Mouse (Mus musculus) hindbrain, embryonic 14.5 days (tissue): ENCODE results near the gene Ada. TPM values are rescaled to one million over a fixed set of nuclear protein-coding genes. Genes with fewer than 3 reads are reported as not detected.
A peak's percentile ranks its signal among the peaks of the same experiment; 100 is the strongest.
"Not testable (repeated sequence)": the region's sequence is repeated elsewhere in the genome, so short reads cannot be mapped to it uniquely, and the experiment has no call there.

Experiments
- ATAC-seq: fragments of 200-750 bp; cut with Nextera tagmentation; 2 replicates; pipeline ENCODE4 v1.8.0; 2017; ENCODE audit warnings: moderate number of reproducible peaks, mild to moderate bottlenecking, moderate TSS enrichment, moderate library complexity; ENCODE audit not compliant: low FRiP score
- DNase-seq: peaks from one replicate; pipeline ENCODE4 v3.0.0-alpha.2; 2015; ENCODE audit warnings: low spot score
- H3K27ac ChIP-seq: fragments of 300-500 bp; sonication (generic); 2 replicates; pipeline ENCODE4 v1.5.1; 2014; ENCODE audit warnings: mild to moderate bottlenecking, moderate library complexity
- H3K27me3 ChIP-seq: fragments of 300-500 bp; sonication (generic); 2 replicates; pipeline ENCODE4 v1.6.1; 2014; ENCODE audit warnings: mild to moderate bottlenecking, low read length, mixed read lengths; ENCODE audit not compliant: control insufficient read depth, insufficient read depth
- H3K36me3 ChIP-seq: fragments of 300-500 bp; sonication (generic); replicated peaks from 2 replicates; pipeline ENCODE4 v1.6.1; 2014; ENCODE audit not compliant: control insufficient read depth, insufficient read depth
- H3K4me1 ChIP-seq: fragments of 300-500 bp; sonication (generic); replicated peaks from 2 replicates; pipeline ENCODE4 v1.6.1; 2014; ENCODE audit warnings: antibody characterized with exemption, low read length, mixed read lengths; ENCODE audit not compliant: control insufficient read depth, insufficient read depth
- H3K4me2 ChIP-seq: fragments of 300-500 bp; sonication (generic); replicated peaks from 2 replicates; pipeline ENCODE4 v1.6.1; 2014; ENCODE audit warnings: mild to moderate bottlenecking, moderate library complexity
- H3K4me3 ChIP-seq: fragments of 300-500 bp; sonication (generic); replicated peaks from 2 replicates; pipeline ENCODE4 v1.5.1; 2014; ENCODE audit warnings: mild to moderate bottlenecking, low read length
- H3K9ac ChIP-seq: fragments of 300-500 bp; sonication (generic); 2 replicates; pipeline ENCODE4 v1.6.1; 2014
- H3K9me3 ChIP-seq: fragments of 300-500 bp; sonication (generic); 2 replicates; pipeline ENCODE4 v1.6.1; 2016; ENCODE audit warnings: low read length; ENCODE audit not compliant: control insufficient read depth
- WGBS: fragments of 180-500 bp; shearing (Covaris S2); extraction: QIAGEN DNeasy Blood & Tissue Kit; methylation state at CpG from one replicate; pipeline ENCODE4 v1.1.7; 2014; 5-methylcytosine and 5-hydroxymethylcytosine counted together
- polyA plus RNA-seq: library from polyadenylated mRNA; unstranded; fragments of >200 nt; fragmentation: Nextera tagmentation; extraction: Ambion mirVana; gene quantifications from 2 replicates; pipeline ENCODE4 v1.2.1, GENCODE M21; 2014

Gene Ada
- polyA plus RNA-seq, 1 experiment from 2014 or later = 3.0 TPM

DNA sequence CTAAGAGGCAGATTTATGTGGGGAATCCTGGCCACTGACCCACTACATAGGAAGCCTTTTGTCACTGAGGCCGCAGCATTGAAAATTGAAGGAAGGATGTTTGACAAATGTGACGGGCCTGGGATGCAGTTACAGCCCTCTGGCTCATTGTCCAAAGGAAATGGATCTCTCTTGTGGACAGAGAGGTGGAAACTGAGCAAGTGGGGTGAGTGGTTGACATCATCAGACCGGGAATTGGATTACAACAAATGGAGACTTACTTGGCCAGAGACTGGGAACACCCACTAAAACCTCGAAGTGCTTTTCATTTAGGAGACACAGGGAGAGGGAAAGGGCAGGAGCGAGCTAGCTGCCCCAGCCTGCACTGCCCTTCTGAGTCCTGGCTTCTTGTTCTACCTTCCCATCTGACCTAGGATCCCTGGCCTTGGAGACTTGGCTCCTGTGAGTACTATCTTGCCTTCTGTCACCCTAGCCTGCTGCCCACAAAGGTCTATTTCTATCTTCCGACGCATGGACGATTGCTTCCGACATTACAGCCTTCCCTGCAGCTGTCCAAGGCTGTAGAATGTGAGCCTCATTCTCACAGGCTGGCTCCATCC lies 56.2 kb downstream of the Ada start:
- no peak overlapping the region for H3K4me2 ChIP-seq
- H3K36me3 ChIP-seq = no peaks in the 10 kb centered on the region
- peaks cover 11% of the 10 kb centered on the region; the same call in 1 of the 2 replicates for H3K4me1 ChIP-seq
- DNase-seq (no peak), ATAC-seq (no peak)
- 68% methylated on average over 9 of the region's 9 CpGs for WGBS
- H3K9ac ChIP-seq = no peak overlapping the region
- H3K9me3 ChIP-seq = no peaks in the 10 kb centered on the region
- H3K4me3 ChIP-seq = no peak overlapping the region
- H3K27ac ChIP-seq = peak overlapping the region; percentile 67; the same call in 1 of the 2 replicates
- H3K27me3 ChIP-seq = no peaks in the 10 kb centered on the region

DNA sequence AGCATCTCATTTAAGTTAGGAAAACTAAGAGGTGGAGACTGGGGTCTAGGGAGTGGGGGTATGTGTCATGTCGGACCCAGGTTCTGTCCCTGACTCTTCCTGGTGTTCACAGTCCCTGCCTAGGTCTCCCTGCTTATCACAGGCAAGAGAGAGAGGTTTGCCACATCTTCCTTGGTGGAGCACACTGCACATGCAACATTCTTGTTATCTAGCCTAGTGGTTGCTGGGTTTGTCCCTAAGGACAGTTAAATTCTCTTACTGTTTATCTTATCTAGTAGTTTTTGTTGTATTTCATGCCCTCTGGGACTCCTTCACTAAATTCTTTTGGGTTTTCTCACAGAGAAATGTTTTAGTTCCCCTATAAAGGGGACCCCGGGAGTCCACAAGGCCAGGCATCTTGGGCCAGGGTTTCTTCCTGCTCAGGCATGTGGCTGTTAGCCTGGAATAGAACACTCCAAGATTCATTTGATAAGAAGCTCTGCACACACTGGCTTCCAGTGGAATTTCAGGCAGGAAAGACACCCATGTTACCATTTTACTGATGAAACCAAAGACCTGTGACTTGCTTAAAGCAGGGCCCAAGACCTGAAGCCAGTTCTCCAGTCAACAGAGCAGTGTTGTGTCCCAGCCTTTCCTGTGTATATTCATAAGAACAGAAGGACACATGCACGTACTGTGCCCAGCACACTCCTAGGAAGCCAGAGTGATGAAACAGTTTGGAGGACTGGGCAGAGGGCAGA lies 57.0 kb downstream of the Ada start:
- WGBS = 79% methylated on average over 3 of the region's 3 CpGs

DNA sequence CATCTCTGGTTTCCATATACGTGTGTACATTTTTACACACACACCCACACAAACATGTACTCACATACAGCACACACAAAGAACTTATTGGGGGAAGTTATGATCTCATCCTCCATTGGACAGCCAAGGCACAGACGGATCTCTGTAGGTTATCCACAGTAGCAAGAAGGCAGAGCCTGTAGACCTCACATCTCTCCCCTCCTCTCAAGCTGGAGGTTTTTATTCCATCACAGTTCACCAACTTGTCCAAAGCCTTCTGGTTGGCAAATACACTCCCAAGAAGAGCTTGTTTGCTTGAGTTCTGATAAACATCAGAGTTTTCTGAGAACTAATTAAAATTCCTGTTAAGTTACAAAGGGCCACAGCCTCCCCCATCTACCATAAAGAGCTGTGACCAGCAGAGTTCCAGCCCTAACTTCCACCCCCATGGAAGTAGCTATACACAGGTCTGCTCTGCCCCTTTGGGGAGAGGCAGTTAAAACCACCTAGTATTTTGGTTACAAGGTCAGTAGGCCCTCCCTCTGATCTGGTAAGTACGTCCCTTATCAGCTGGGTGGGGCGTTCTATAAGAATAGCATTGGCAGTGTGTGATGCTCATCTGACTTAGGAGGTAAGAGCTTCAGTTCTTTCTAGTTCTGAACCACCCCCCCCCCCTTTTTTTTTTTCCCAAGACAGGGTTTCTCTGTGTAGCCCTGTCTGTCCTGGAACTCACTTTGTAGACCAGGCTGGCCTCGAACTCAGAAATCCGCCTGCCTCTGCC lies 58.0 kb downstream of the Ada start:
- no peak for ATAC-seq
- peaks cover 11% of the 10 kb centered on the region; the same call in 1 of the 2 replicates for H3K4me1 ChIP-seq
- 93% methylated on average over 6 of the region's 6 CpGs for WGBS

More for the DNA sequence above, 57.0 kb downstream of the Ada start:
- no peak overlapping the region for H3K4me2 ChIP-seq
- H3K9ac ChIP-seq = no peak overlapping the region
- H3K27me3 ChIP-seq = no peaks in the 10 kb centered on the region
- no peaks in the 10 kb centered on the region for H3K36me3 ChIP-seq
- peak overlapping the region; percentile 67; the same call in 1 of the 2 replicates for H3K27ac ChIP-seq
- H3K9me3 ChIP-seq = no peaks in the 10 kb centered on the region
- DNase-seq (no peak), ATAC-seq (no peak)
- peaks cover 11% of the 10 kb centered on the region; the same call in 1 of the 2 replicates for H3K4me1 ChIP-seq
- H3K4me3 ChIP-seq = no peak overlapping the region

DNA sequence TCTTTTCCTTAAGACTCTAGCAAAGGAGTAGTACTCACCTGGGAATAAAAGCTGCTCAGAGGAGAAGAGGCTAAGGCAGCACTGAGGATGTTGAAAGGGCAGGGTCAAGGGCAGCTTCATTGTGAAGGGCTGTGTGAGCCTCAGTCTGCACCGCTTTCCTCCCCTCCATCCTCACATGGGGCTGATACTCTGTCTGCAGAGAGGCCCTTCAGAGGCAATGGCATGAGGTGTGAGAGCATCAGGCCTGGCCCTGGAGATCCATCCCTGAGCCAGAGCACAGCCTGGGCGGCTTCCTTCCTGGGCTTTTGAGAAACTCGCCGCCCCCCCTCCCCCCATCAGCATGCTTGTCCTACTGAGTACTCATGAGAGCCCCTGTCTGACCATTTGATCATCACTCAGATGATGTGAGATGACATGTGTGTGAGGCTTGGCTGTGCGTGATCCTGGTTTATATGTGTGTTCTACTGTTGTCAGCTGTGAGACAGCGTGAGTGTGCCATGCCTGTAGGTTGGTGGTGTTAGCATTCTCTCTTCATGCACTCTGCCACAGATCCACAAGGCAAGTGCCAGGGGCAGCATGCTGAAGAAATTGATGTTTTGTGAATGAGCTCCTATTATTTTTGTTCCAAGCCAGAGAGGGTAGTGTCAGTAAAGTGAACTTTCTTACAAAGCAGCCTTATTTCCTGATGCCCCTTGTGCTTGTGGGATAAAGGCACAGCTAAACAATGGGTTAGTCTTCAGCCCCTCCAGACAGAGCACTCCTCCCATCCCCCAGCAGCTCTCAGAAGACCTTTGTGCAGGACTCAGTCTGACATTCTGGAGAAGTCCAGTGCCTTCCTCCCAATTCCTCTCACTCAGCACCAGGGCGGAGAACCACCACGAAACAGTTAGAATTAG lies 59.4 kb downstream of the Ada start:
- H3K4me1 ChIP-seq = peaks cover 13% of the 10 kb centered on the region; the same call in 1 of the 2 replicates
- no peak for DNase-seq
- no peak; the same call in 1 of the 2 replicates for ATAC-seq
- peak overlapping the region; percentile 47; the same call in 1 of the 2 replicates for H3K27ac ChIP-seq
- peak overlapping the region; percentile 3; the same call in 1 of the 2 replicates for H3K9ac ChIP-seq
- H3K9me3 ChIP-seq = no peaks in the 10 kb centered on the region
- H3K4me2 ChIP-seq = no peak overlapping the region
- WGBS = 53% methylated on average over 8 of the region's 8 CpGs
- no peak overlapping the region for H3K4me3 ChIP-seq
- no peaks in the 10 kb centered on the region for H3K36me3 ChIP-seq
- H3K27me3 ChIP-seq = no peaks in the 10 kb centered on the region

More for the DNA sequence above, 58.0 kb downstream of the Ada start:
- H3K27ac ChIP-seq = no peak overlapping the region
- no peak overlapping the region for H3K9ac ChIP-seq
- H3K4me3 ChIP-seq = no peak overlapping the region
- H3K4me2 ChIP-seq = no peak overlapping the region
- H3K27me3 ChIP-seq = no peaks in the 10 kb centered on the region
- H3K9me3 ChIP-seq = no peaks in the 10 kb centered on the region
- no peaks in the 10 kb centered on the region for H3K36me3 ChIP-seq
- DNase-seq = no peak

DNA sequence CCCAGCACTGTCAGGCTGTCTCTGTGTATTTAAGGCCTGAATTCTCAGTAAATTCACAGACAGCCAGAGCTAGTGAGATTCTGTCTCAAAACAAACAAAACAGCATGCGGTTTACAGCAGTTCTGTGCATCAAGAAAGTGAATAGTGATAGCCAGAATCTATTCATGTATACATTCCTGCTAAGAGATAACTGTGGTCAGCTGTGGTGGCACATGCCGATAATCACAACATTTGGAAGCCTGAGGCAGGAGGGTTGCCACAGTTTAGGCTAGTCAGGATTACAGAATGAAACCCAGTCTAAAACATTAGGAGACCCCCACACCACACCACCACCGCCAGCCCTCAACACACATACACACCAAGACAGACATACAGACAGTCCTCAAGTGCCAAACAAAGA lies 60.3 kb downstream of the Ada start:
- Histone ChIP-seq H3K4me1 (peaks cover 16% of the 10 kb centered on the region; the same call in 1 of the 2 replicates), H3K9me3 (no peaks in the 10 kb centered on the region), H3K9ac (no peak overlapping the region), H3K27me3 (no peaks in the 10 kb centered on the region), H3K36me3 (no peaks in the 10 kb centered on the region), H3K4me3 (no peak overlapping the region), H3K27ac (peak overlapping the region; percentile 47), H3K4me2 (no peak overlapping the region)
- 82% methylated on average over 3 of the region's 3 CpGs for WGBS
- no peak for DNase-seq
- no peak for ATAC-seq

DNA sequence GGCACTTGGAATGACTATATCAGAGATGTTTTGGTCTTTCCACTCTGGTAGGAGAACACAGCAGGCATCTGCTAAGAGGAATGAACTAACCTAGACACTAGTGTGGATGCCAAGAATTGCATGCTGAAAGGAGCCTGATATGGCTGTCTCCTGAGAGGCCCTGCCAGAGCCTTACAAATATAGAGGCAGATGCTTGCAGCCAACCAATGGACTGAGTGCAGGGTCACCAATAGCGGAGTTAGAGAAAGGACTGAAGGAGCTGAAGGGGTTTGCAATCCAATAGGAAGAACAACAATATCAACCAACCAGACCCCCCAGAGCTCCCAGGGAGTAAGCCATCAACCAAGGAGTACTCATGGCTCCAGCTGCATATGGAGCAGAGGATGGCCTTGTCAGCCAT lies 61.7 kb downstream of the Ada start:
- ATAC-seq, H3K4me3 ChIP-seq, H3K36me3 ChIP-seq, H3K9ac ChIP-seq, H3K9me3 ChIP-seq, H3K4me2 ChIP-seq, DNase-seq, H3K27me3 ChIP-seq, H3K27ac ChIP-seq: not testable (repeated sequence)
- H3K4me1 ChIP-seq = peaks cover 16% of the 10 kb centered on the region; the same call in 1 of the 2 replicates
- WGBS = 92% methylated on average over 1 of the region's 1 CpGs

DNA sequence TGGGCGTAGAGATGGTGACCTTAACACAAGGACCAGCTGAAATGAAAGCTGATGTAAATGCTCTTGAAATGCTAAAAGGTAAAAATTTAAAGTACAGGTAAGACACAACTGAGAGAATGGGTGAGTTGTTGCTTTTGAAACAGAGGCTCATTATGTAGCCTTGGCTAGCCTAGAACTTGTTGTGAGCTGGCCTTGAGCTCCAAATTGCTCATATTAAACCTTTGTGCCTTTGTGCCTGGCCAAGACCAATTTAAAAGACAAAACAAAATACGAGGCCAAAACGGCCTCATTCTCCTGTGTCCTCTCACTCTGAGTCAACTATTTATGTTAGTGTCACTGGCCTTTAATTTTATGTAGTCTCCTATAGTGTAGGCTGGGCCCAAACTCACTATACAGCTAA lies 63.2 kb downstream of the Ada start:
- Histone ChIP-seq H3K9ac (no peak overlapping the region), H3K4me1 (peaks cover 16% of the 10 kb centered on the region; the same call in 1 of the 2 replicates), H3K27ac (no peak overlapping the region), H3K27me3 (no peaks in the 10 kb centered on the region), H3K4me2 (no peak overlapping the region), H3K9me3 (no peaks in the 10 kb centered on the region), H3K36me3 (no peaks in the 10 kb centered on the region), H3K4me3 (no peak overlapping the region)
- WGBS = 87% methylated on average over 3 of the region's 3 CpGs
- ATAC-seq (no peak), DNase-seq (no peak)

DNA sequence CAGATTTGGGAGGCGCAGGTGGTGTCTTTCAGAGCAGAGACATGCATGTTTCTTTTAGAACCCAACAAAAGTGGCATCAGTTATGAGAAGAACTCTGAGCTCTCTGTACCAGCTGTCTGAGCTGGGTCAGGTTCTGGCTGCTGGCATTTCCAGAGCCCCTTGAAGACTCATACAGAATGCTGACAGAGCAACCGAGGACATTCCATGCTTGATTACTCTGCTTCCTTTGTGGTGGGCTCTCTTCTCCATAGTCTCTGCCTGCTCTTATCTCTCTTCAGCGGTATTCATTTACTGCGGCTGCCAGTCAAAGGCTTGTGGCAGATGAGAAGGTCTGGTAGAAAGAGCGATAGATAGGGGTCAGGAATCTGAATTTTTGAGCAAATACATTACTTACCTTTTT lies 63.8 kb downstream of the Ada start:
- ATAC-seq = no peak
- Histone ChIP-seq H3K4me2 (no peak overlapping the region), H3K9me3 (no peaks in the 10 kb centered on the region), H3K27me3 (no peaks in the 10 kb centered on the region), H3K4me3 (no peak overlapping the region), H3K4me1 (peaks cover 16% of the 10 kb centered on the region; the same call in 1 of the 2 replicates), H3K36me3 (no peaks in the 10 kb centered on the region), H3K9ac (no peak overlapping the region), H3K27ac (peak overlapping the region; percentile 38; the same call in 1 of the 2 replicates)
- DNase-seq = no peak
- whole genome bisulfite sequencing = 80% methylated on average over 5 of the region's 5 CpGs
